Mouse (Mus musculus): ENCODE measurements around the gene Mov10. TPM values are rescaled to one million over a fixed set of nuclear protein-coding genes. Genes with fewer than 3 reads are reported as not detected.
A peak's percentile ranks its signal among the peaks of the same experiment; 100 is the strongest.

Gene Mov10
- polyA plus RNA-seq, 1 experiment from 2014 or later = 51.8 TPM

DNA sequence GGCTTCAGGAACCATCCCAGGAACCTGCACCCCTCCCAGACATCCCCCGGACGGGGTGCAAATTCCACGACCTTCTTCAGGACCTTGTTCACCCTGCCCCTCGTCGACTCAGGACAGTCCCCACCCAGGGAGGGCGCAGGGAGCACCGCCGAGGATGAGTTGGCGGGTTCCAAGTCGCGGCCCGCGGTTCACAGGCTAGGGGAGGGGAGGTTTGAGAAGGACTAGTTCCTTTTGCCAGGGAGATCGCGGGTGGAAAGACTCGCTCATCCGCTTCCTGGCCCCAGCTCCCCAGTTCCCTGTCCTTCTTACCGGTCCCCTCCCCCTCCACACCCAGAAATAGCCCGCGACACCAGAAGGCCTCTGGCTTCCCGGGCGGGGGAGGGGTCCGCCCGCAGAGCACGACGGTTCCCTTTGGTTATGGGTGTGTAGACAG is 36.9 kb downstream of the Mov10 start, which contains the start of gene Fam19a3:
Gene Fam19a3, minus strand, starts transcription at position 370 of the 433 bp plus-strand sequence.
- H3K27ac ChIP-seq (ENCODE audit: low read depth, low read length) = no peak within 1 kb of the TSS
- peak within 1 kb of the TSS; percentile 64 for H3K9ac ChIP-seq (ENCODE audit: low read depth, low read length)
- peak within 1 kb of the TSS; percentile 98 for H3K4me2 ChIP-seq (replicated peaks; ENCODE audit: low read depth, low read length)
- H3K27me3 ChIP-seq (ENCODE audit: control insufficient read depth, insufficient read depth, low read length) = peaks cover 45% of the 10 kb centered on the region
- no peaks in the 10 kb centered on the region for H3K36me3 ChIP-seq (ENCODE audit: control insufficient read depth, insufficient read depth, low read length)
- H3K4me3 ChIP-seq (ENCODE audit: low read length) = peak within 1 kb of the TSS; percentile 54
- WGBS = 2% methylated on average over 24 of the region's 26 CpGs
- H3K4me1 ChIP-seq (ENCODE audit: control insufficient read depth, insufficient read depth, low read length) = peaks cover 10% of the 10 kb centered on the region; the same call in 1 of the 2 replicates
- no peaks in the 10 kb centered on the region for H3K9me3 ChIP-seq (ENCODE audit: control insufficient read depth, low read length)
- no peak for ATAC-seq (ENCODE audit: low FRiP score, low TSS enrichment)

DNA sequence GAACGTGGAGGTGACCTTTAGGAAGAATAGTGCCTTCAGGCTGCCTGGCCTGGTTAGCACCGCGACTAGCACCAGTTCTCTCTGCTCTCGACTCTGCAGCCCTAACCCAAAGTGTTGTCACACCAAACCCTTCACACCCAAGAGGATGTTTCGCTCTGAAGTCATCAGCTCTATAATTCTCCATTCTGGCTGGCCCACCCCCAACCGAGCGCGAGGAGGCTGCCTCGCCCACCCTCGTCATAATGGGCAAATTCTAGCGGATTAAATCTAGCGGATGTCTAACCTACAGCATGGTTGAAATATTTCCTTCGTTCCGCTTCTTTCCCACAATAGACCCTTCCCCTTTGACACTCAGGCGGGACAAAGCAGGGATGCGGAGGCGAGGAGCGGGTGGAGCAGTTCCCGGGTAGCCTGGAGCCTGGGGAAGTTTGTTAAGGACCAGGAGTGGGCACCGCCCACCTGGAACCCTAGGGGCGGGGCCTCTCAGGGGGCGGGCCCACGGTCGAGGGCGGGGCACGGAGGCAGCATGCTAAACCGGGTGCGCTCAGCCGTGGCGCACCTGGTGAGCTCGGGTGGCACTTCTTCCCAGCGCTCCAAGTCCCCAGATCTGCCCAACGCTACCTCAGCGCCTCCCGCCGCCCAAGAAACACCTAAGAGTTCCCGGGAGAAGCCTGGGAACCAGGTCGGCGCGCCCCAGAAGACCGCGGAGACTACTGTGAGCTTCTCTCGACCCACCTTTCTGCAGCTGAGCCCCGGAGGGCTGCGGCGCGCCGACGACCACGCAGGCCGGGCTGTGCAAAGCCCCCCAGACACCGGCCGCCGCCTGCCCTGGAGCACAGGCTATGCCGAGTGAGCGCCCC is 37.6 kb downstream of the Mov10 start, which contains the start of gene Ppm1j:
Gene Ppm1j, plus strand, starts transcription at position 496 of the 860 bp plus-strand sequence.
- Histone ChIP-seq H3K27ac (ENCODE audit: low read depth, low read length) (no peak within 1 kb of the TSS), H3K27me3 (ENCODE audit: control insufficient read depth, insufficient read depth, low read length) (peaks cover 47% of the 10 kb centered on the region), H3K4me1 (ENCODE audit: control insufficient read depth, insufficient read depth, low read length) (peaks cover 10% of the 10 kb centered on the region; the same call in 1 of the 2 replicates), H3K9ac (ENCODE audit: low read depth, low read length) (peak within 1 kb of the TSS; percentile 64), H3K36me3 (ENCODE audit: control insufficient read depth, insufficient read depth, low read length) (no peaks in the 10 kb centered on the region), H3K9me3 (ENCODE audit: control insufficient read depth, low read length) (no peaks in the 10 kb centered on the region), H3K4me3 (ENCODE audit: low read length) (peak within 1 kb of the TSS; percentile 54), H3K4me2 (replicated peaks; ENCODE audit: low read depth, low read length) (peak within 1 kb of the TSS; percentile 98)
- under 1% methylated on average over 56 of the region's 56 CpGs for WGBS
- ATAC-seq (ENCODE audit: low FRiP score, low TSS enrichment) = peak; percentile 71

DNA sequence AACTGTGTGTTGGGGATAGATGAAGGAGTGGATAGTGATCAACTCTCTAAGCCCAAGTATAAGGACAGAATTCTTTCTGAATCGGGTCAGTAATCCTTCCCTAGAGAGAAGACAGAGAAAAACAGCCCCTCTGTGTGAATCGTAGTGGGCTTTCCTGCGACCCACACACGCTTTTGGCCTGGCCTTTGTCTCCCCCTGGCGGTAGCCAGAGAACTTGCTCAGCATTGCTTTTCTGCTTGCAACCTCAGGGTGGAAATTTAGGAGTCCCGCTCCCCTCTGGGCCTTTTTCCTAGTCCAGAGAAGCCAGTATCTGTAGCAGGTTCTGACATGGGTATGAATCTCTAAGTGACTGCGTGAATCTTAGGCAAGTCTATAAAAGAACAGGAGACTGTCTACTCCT is 38.4 kb downstream of the Mov10 start:
- H3K9ac ChIP-seq (ENCODE audit: low read depth, low read length) = no peak overlapping the region
- no peak overlapping the region for H3K4me3 ChIP-seq (ENCODE audit: low read length)
- WGBS = 2% methylated on average over 7 of the region's 7 CpGs
- H3K36me3 ChIP-seq (ENCODE audit: control insufficient read depth, insufficient read depth, low read length) = no peaks in the 10 kb centered on the region
- no peaks in the 10 kb centered on the region for H3K9me3 ChIP-seq (ENCODE audit: control insufficient read depth, low read length)
- no peak overlapping the region for H3K4me2 ChIP-seq (replicated peaks; ENCODE audit: low read depth, low read length)
- no peak overlapping the region for H3K27ac ChIP-seq (ENCODE audit: low read depth, low read length)
- peaks cover 46% of the 10 kb centered on the region for H3K27me3 ChIP-seq (ENCODE audit: control insufficient read depth, insufficient read depth, low read length)
- peaks cover 10% of the 10 kb centered on the region; the same call in 1 of the 2 replicates for H3K4me1 ChIP-seq (ENCODE audit: control insufficient read depth, insufficient read depth, low read length)
- ATAC-seq (ENCODE audit: low FRiP score, low TSS enrichment) = 0 out of 2 replicates have a peak, but pooled peaks have one; percentile 3

GRCm38 (mm10) chr3:104777342-104777741 is 41.0 kb downstream of the Mov10 start:
- ATAC-seq (ENCODE audit: low FRiP score, low TSS enrichment) = no peak
- Histone ChIP-seq H3K4me3 (ENCODE audit: low read length) (peak overlapping the region; percentile 36), H3K27me3 (ENCODE audit: control insufficient read depth, insufficient read depth, low read length) (peaks cover 41% of the 10 kb centered on the region), H3K4me1 (ENCODE audit: control insufficient read depth, insufficient read depth, low read length) (peaks cover 10% of the 10 kb centered on the region; the same call in 1 of the 2 replicates), H3K9me3 (ENCODE audit: control insufficient read depth, low read length) (no peaks in the 10 kb centered on the region), H3K36me3 (ENCODE audit: control insufficient read depth, insufficient read depth, low read length) (no peaks in the 10 kb centered on the region), H3K9ac (ENCODE audit: low read depth, low read length) (peak overlapping the region; percentile 42; the same call in 1 of the 2 replicates), H3K27ac (ENCODE audit: low read depth, low read length) (no peak overlapping the region), H3K4me2 (replicated peaks; ENCODE audit: low read depth, low read length) (peak overlapping the region; percentile 59)
- WGBS = 1% methylated on average over 20 of the region's 20 CpGs

GRCm38 (mm10) chr3:104773301-104773700 is 45.1 kb downstream of the Mov10 start:
- no peak for ATAC-seq (ENCODE audit: low FRiP score, low TSS enrichment)
- peaks cover 16% of the 10 kb centered on the region for H3K27me3 ChIP-seq (ENCODE audit: control insufficient read depth, insufficient read depth, low read length)
- H3K4me1 ChIP-seq (ENCODE audit: control insufficient read depth, insufficient read depth, low read length) = no peaks in the 10 kb centered on the region
- no peak overlapping the region for H3K4me2 ChIP-seq (replicated peaks; ENCODE audit: low read depth, low read length)
- 65% methylated on average over 7 of the region's 7 CpGs for WGBS
- no peak overlapping the region for H3K27ac ChIP-seq (ENCODE audit: low read depth, low read length)
- H3K9ac ChIP-seq (ENCODE audit: low read depth, low read length) = no peak overlapping the region
- H3K4me3 ChIP-seq (ENCODE audit: low read length) = no peak overlapping the region
- H3K36me3 ChIP-seq (ENCODE audit: control insufficient read depth, insufficient read depth, low read length) = no peaks in the 10 kb centered on the region
- H3K9me3 ChIP-seq (ENCODE audit: control insufficient read depth, low read length) = no peaks in the 10 kb centered on the region

- H3K4me3 ChIP-seq (ENCODE audit: low read length) = no peak overlapping the region
- H3K9ac ChIP-seq (ENCODE audit: low read depth, low read length) = no peak overlapping the region
- H3K27ac ChIP-seq (ENCODE audit: low read depth, low read length) = no peak overlapping the region
- no peaks in the 10 kb centered on the region for H3K9me3 ChIP-seq (ENCODE audit: control insufficient read depth, low read length)
- no peak for ATAC-seq (ENCODE audit: low FRiP score, low TSS enrichment)
- H3K4me1 ChIP-seq (ENCODE audit: control insufficient read depth, insufficient read depth, low read length) = no peaks in the 10 kb centered on the region
- H3K27me3 ChIP-seq (ENCODE audit: control insufficient read depth, insufficient read depth, low read length) = peaks cover 4% of the 10 kb centered on the region; the same call in 1 of the 2 replicates
- no peak overlapping the region for H3K4me2 ChIP-seq (replicated peaks; ENCODE audit: low read depth, low read length)
- WGBS = 40% methylated on average over 6 of the region's 6 CpGs
- H3K36me3 ChIP-seq (ENCODE audit: control insufficient read depth, insufficient read depth, low read length) = no peaks in the 10 kb centered on the region
These were observed 46.9 kb downstream of the Mov10 start for GRCm38 (mm10) chr3:104771460-104771859.

- 45% methylated on average over 3 of the region's 3 CpGs for WGBS
- H3K27me3 ChIP-seq (ENCODE audit: control insufficient read depth, insufficient read depth, low read length) = peaks cover 3% of the 10 kb centered on the region; the same call in 1 of the 2 replicates
- H3K36me3 ChIP-seq (ENCODE audit: control insufficient read depth, insufficient read depth, low read length) = no peaks in the 10 kb centered on the region
- H3K4me3 ChIP-seq (ENCODE audit: low read length) = no peak overlapping the region
- no peak overlapping the region for H3K27ac ChIP-seq (ENCODE audit: low read depth, low read length)
- no peak overlapping the region for H3K9ac ChIP-seq (ENCODE audit: low read depth, low read length)
- H3K4me2 ChIP-seq (replicated peaks; ENCODE audit: low read depth, low read length) = no peak overlapping the region
- no peaks in the 10 kb centered on the region for H3K9me3 ChIP-seq (ENCODE audit: control insufficient read depth, low read length)
- no peak for ATAC-seq (ENCODE audit: low FRiP score, low TSS enrichment)
- H3K4me1 ChIP-seq (ENCODE audit: control insufficient read depth, insufficient read depth, low read length) = no peaks in the 10 kb centered on the region
These were observed 47.4 kb downstream of the Mov10 start for GRCm38 (mm10) chr3:104770918-104771317.

DNA sequence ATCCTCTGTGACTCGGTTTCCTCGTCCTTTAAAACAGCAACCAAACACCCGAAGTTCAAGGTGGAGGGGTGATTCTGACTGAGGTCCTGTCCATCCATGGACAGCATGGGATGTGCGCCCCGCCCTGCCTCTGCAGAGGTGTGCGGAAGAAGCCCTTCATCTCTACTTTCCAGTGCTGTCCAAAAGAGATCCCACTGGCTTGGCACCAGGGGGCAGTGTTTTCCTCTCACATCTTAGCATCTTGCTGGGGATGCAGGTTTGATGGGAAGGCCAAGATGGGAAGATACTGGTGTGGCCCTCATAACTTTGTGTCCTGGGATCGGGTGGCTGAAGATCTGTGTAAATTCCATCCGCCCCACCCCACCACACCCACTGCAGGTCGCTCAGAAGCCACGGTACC is 48.3 kb downstream of the Mov10 start:
- H3K9me3 ChIP-seq (ENCODE audit: control insufficient read depth, low read length) = no peaks in the 10 kb centered on the region
- no peak overlapping the region for H3K9ac ChIP-seq (ENCODE audit: low read depth, low read length)
- H3K27ac ChIP-seq (ENCODE audit: low read depth, low read length) = no peak overlapping the region
- H3K4me3 ChIP-seq (ENCODE audit: low read length) = no peak overlapping the region
- no peaks in the 10 kb centered on the region for H3K27me3 ChIP-seq (ENCODE audit: control insufficient read depth, insufficient read depth, low read length)
- no peak overlapping the region for H3K4me2 ChIP-seq (replicated peaks; ENCODE audit: low read depth, low read length)
- no peaks in the 10 kb centered on the region for H3K4me1 ChIP-seq (ENCODE audit: control insufficient read depth, insufficient read depth, low read length)
- no peaks in the 10 kb centered on the region for H3K36me3 ChIP-seq (ENCODE audit: control insufficient read depth, insufficient read depth, low read length)
- no peak for ATAC-seq (ENCODE audit: low FRiP score, low TSS enrichment)
- WGBS = 63% methylated on average over 10 of the region's 10 CpGs

DNA sequence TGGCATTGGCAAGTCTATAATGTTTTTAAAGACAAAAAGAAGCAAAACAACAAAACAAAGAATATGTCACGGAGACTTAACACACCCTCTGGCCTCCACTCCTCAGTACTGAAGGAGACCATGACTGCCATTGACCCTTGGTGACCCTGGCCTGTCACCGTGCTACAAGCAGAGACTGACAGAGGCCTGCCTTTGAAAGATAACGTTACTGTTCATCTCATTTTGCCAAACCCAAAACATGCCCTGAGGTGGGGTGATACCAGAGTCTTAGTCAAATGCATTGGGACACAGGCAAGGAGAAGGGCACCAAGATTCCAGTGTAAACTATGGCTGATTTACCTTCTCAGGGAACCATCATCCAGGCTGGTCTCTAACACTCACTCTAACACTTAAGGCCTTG is 49.2 kb downstream of the Mov10 start:
- Histone ChIP-seq H3K9ac (ENCODE audit: low read depth, low read length) (no peak overlapping the region), H3K4me2 (replicated peaks; ENCODE audit: low read depth, low read length) (no peak overlapping the region), H3K9me3 (ENCODE audit: control insufficient read depth, low read length) (no peaks in the 10 kb centered on the region), H3K4me1 (ENCODE audit: control insufficient read depth, insufficient read depth, low read length) (no peaks in the 10 kb centered on the region), H3K27ac (ENCODE audit: low read depth, low read length) (no peak overlapping the region), H3K27me3 (ENCODE audit: control insufficient read depth, insufficient read depth, low read length) (no peaks in the 10 kb centered on the region), H3K36me3 (ENCODE audit: control insufficient read depth, insufficient read depth, low read length) (no peaks in the 10 kb centered on the region), H3K4me3 (ENCODE audit: low read length) (no peak overlapping the region)
- 28% methylated on average over 3 of the region's 3 CpGs for WGBS
- no peak for ATAC-seq (ENCODE audit: low FRiP score, low TSS enrichment)

Measured in kidney, embryonic 14.5 days (tissue).